Mouse (Mus musculus) lung, embryonic 14.5 days (tissue): ENCODE results near the gene Hspbap1. TPM values are rescaled to one million over a fixed set of nuclear protein-coding genes. Genes with fewer than 3 reads are reported as not detected.

Experiments used
- ATAC-seq: fragments of 200-750 bp; cut with Nextera tagmentation; 2 replicates; pipeline ENCODE4 v1.8.0; 2017; ENCODE audit warnings: mild to moderate bottlenecking, moderate TSS enrichment, moderate library complexity; ENCODE audit not compliant: insufficient read depth
- DNase-seq: peaks from one replicate; pipeline ENCODE4 v3.0.0-alpha.2; 2015
- H3K27ac ChIP-seq: fragments of 300-500 bp; sonication (generic); 2 replicates; pipeline ENCODE4 v1.5.1; 2014; ENCODE audit warnings: low read depth, mild to moderate bottlenecking, moderate library complexity
- H3K27me3 ChIP-seq: fragments of 300-500 bp; sonication (generic); 2 replicates; pipeline ENCODE4 v1.6.1; 2014; ENCODE audit warnings: low read length, control low read depth; ENCODE audit not compliant: insufficient read depth
- H3K36me3 ChIP-seq: fragments of 300-500 bp; sonication (generic); 2 replicates; pipeline ENCODE4 v1.6.1; 2014; ENCODE audit warnings: control low read depth; ENCODE audit not compliant: insufficient read depth
- H3K4me1 ChIP-seq: fragments of 300-500 bp; sonication (generic); 2 replicates; pipeline ENCODE4 v1.6.1; 2014; ENCODE audit warnings: antibody characterized with exemption, control low read depth; ENCODE audit not compliant: insufficient read depth
- H3K4me2 ChIP-seq: fragments of 300-500 bp; sonication (generic); 2 replicates; pipeline ENCODE4 v1.6.1; 2014; ENCODE audit warnings: mild to moderate bottlenecking
- H3K4me3 ChIP-seq: fragments of 300-500 bp; sonication (generic); 2 replicates; pipeline ENCODE4 v1.5.1; 2014; ENCODE audit warnings: low read depth, low read length
- H3K9ac ChIP-seq: fragments of 300-500 bp; sonication (generic); 2 replicates; pipeline ENCODE4 v1.6.1; 2014
- H3K9me3 ChIP-seq: fragments of 300-500 bp; sonication (generic); 2 replicates; pipeline ENCODE4 v1.6.1; 2016; ENCODE audit warnings: low read depth, low read length, control low read depth
- CTCF ChIP-seq: IDR thresholded peaks from 2 replicates; pipeline ENCODE4 v1.5.1; 2016; ENCODE audit warnings: antibody characterized with exemption, low read depth
- WGBS: fragments of 180-500 bp; shearing (Covaris S2); extraction: QIAGEN DNeasy Blood & Tissue Kit; methylation state at CpG from one replicate; pipeline ENCODE4 v1.1.7; 2014; 5-methylcytosine and 5-hydroxymethylcytosine counted together
- polyA plus RNA-seq: library from polyadenylated mRNA; unstranded; fragments of >200 nt; fragmentation: Nextera tagmentation; extraction: Ambion mirVana; gene quantifications from 2 replicates; pipeline ENCODE4 v1.2.1, GENCODE M21; 2014

The Hspbap1 gene
- polyA plus RNA-seq, 1 experiment from 2014 or later, result 16.0 TPM

- ATAC-seq, result no peak
- no peaks in the 10 kb centered on the region for H3K9me3 ChIP-seq
- no peak overlapping the region for H3K4me2 ChIP-seq
- H3K36me3 ChIP-seq, result no peaks in the 10 kb centered on the region
- 86% methylated on average over 5 of the region's 5 CpGs for WGBS
- H3K27ac ChIP-seq, result no peak overlapping the region
- DNase-seq, result no peak
- H3K4me3 ChIP-seq, result no peak overlapping the region
- no peaks in the 10 kb centered on the region for H3K27me3 ChIP-seq
- H3K9ac ChIP-seq, result no peak overlapping the region
- 0 out of 2 replicates have a peak, but pooled peaks cover 5% of the 10 kb centered on the region for H3K4me1 ChIP-seq
- no peak for TF ChIP-seq CTCF
Measured at GRCm38 (mm10) chr16:35772598-35772997, 2.4 kb downstream of the Hspbap1 start.

GRCm38 (mm10) chr16:35775835-35776234 lies 5.7 kb downstream of the Hspbap1 start:
- H3K4me2 ChIP-seq, result no peak overlapping the region
- H3K9me3 ChIP-seq, result no peaks in the 10 kb centered on the region
- H3K27me3 ChIP-seq, result no peaks in the 10 kb centered on the region
- TF ChIP-seq CTCF, result no peak
- H3K9ac ChIP-seq, result no peak overlapping the region
- 0 out of 2 replicates have a peak, but pooled peaks cover 5% of the 10 kb centered on the region for H3K4me1 ChIP-seq
- ATAC-seq (no peak), DNase-seq (no peak)
- H3K27ac ChIP-seq, result no peak overlapping the region
- H3K4me3 ChIP-seq, result no peak overlapping the region
- WGBS, result 90% methylated on average over 1 of the region's 1 CpGs
- H3K36me3 ChIP-seq, result no peaks in the 10 kb centered on the region

GRCm38 (mm10) chr16:35776737-35777136 lies 6.6 kb downstream of the Hspbap1 start:
- Histone ChIP-seq H3K36me3 (no peaks in the 10 kb centered on the region), H3K9ac (no peak overlapping the region), H3K4me2 (no peak overlapping the region), H3K4me1 (no peaks in the 10 kb centered on the region), H3K27ac (no peak overlapping the region), H3K27me3 (no peaks in the 10 kb centered on the region), H3K4me3 (no peak overlapping the region), H3K9me3 (no peaks in the 10 kb centered on the region)
- DNase-seq (no peak), ATAC-seq (no peak)
- no peak for TF ChIP-seq CTCF
- 82% methylated on average over 7 of the region's 7 CpGs for WGBS

GRCm38 (mm10) chr16:35777768-35778167 lies 7.6 kb downstream of the Hspbap1 start:
- Histone ChIP-seq H3K27me3 (no peaks in the 10 kb centered on the region), H3K9me3 (no peaks in the 10 kb centered on the region), H3K9ac (no peak overlapping the region), H3K36me3 (no peaks in the 10 kb centered on the region), H3K4me1 (no peaks in the 10 kb centered on the region), H3K4me3 (no peak overlapping the region), H3K27ac (no peak overlapping the region), H3K4me2 (no peak overlapping the region)
- no peak for TF ChIP-seq CTCF
- DNase-seq (no peak), ATAC-seq (no peak)
- 96% methylated on average over 4 of the region's 4 CpGs for WGBS

- no peak overlapping the region for H3K27ac ChIP-seq
- no peaks in the 10 kb centered on the region for H3K36me3 ChIP-seq
- 82% methylated on average over 7 of the region's 7 CpGs for WGBS
- DNase-seq (no peak), ATAC-seq (no peak)
- H3K9ac ChIP-seq, result no peak overlapping the region
- no peak for TF ChIP-seq CTCF
- H3K4me2 ChIP-seq, result no peak overlapping the region
- H3K4me3 ChIP-seq, result no peak overlapping the region
- no peaks in the 10 kb centered on the region for H3K9me3 ChIP-seq
- H3K27me3 ChIP-seq, result no peaks in the 10 kb centered on the region
- no peaks in the 10 kb centered on the region for H3K4me1 ChIP-seq
Measured at GRCm38 (mm10) chr16:35779681-35780080, 9.5 kb downstream of the Hspbap1 start.

- H3K27me3 ChIP-seq, result no peaks in the 10 kb centered on the region
- no peak overlapping the region for H3K27ac ChIP-seq
- H3K36me3 ChIP-seq, result no peaks in the 10 kb centered on the region
- no peak for ATAC-seq
- DNase-seq, result no peak
- H3K4me1 ChIP-seq, result no peaks in the 10 kb centered on the region
- no peak overlapping the region for H3K4me2 ChIP-seq
- no peaks in the 10 kb centered on the region for H3K9me3 ChIP-seq
- H3K4me3 ChIP-seq, result no peak overlapping the region
- no peak for TF ChIP-seq CTCF
- no peak overlapping the region for H3K9ac ChIP-seq
- 81% methylated on average over 9 of the region's 9 CpGs for WGBS
Measured at GRCm38 (mm10) chr16:35781096-35781495, 10.9 kb downstream of the Hspbap1 start.

- no peak overlapping the region for H3K4me2 ChIP-seq
- no peak overlapping the region for H3K4me3 ChIP-seq
- no peak for TF ChIP-seq CTCF
- H3K27ac ChIP-seq, result no peak overlapping the region
- 74% methylated on average over 5 of the region's 5 CpGs for WGBS
- H3K9ac ChIP-seq, result no peak overlapping the region
- no peaks in the 10 kb centered on the region for H3K36me3 ChIP-seq
- H3K4me1 ChIP-seq, result no peaks in the 10 kb centered on the region
- no peak for DNase-seq
- no peak for ATAC-seq
- no peaks in the 10 kb centered on the region for H3K9me3 ChIP-seq
- H3K27me3 ChIP-seq, result no peaks in the 10 kb centered on the region
Measured at GRCm38 (mm10) chr16:35781651-35782050, 11.5 kb downstream of the Hspbap1 start.
